Mouse (Mus musculus) testis, postnatal 14 days (tissue): ENCODE measurements around the gene Ankrd40.

Experiments used
- DNase-seq: peaks from one replicate; pipeline ENCODE4 v3.0.0; 2021; ENCODE audit warnings: low spot score

The Ankrd40 gene

GRCm38 (mm10) chr11:94327693-94328643 lies at the start of gene Ankrd40:
Gene Ankrd40, plus strand, starts transcription at chr11:94328001.
- DNase-seq, result peak; percentile 95

DNA sequence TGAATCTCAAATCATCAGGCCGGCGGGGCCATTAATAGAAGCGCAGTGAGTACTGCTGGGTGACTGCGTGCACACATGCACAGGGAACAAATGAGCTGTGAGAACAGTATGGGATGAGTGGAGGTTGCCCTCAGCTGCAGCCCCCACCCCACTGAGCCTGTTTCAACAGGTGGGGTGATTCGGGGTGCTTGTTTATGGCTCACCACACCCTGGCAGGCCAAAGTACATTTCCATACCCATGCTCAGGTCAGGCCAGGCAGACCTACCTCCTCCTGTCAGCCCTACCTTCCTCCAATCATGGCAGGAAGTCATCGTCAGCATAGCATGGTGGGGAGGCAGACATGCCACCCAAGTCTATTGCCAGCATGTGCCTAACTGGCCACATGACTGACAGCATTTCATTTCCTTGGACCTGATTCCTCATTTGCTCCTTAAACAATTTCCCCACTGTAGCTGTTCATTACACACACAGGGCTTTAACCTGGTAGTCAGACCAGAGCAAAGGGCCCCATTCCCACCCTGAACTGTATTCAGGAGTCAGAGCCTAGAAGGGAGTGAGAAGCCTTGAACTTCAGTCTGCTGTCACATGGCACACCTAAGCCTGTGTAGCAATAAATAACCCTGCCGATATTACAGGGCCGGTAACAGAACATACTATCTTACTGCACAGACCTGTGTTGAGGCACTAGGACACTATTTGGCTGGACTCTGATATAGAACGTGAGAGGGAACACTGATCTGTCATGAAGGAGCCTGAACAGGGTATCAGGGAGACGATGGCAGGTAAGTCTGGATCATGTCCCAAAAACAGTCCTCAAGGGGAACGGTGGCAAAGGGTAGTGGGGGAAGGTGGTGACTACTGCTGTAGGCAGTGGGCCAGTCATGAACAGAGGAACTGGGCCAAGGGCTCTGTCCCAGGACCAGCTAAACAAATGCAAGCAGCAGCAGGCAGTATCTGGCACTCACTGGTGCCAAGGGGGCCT lies 46.3 kb upstream of the Ankrd40 start, which contains the start of gene Gm21885:
Gene Gm21885 (plus strand): TSS at position 675 of the 983 bp plus-strand sequence.
- no peak for DNase-seq

DNA sequence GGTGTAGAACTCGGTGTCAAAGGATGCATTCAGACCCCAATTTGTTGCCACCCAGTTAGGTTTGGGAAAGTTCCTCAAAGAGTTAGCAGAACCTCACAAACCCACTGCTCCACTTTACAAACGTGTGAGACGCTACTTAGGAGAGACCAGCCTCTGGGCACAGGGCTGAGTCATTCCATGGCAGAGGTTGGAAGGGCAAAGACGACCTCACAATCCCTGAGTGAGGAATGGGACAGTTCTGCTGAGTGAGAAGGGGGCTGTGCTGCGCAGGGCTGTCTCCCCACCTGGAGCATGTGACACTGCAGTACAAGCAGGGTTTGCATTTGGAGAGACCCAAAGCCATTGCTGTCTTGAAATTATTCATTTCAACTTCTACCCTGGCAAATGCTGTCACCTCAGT lies 45.5 kb upstream of the Ankrd40 start:
- DNase-seq, result no peak

GRCm38 (mm10) chr11:94283536-94284099 lies 44.2 kb upstream of the Ankrd40 start:
- no peak for DNase-seq

DNA sequence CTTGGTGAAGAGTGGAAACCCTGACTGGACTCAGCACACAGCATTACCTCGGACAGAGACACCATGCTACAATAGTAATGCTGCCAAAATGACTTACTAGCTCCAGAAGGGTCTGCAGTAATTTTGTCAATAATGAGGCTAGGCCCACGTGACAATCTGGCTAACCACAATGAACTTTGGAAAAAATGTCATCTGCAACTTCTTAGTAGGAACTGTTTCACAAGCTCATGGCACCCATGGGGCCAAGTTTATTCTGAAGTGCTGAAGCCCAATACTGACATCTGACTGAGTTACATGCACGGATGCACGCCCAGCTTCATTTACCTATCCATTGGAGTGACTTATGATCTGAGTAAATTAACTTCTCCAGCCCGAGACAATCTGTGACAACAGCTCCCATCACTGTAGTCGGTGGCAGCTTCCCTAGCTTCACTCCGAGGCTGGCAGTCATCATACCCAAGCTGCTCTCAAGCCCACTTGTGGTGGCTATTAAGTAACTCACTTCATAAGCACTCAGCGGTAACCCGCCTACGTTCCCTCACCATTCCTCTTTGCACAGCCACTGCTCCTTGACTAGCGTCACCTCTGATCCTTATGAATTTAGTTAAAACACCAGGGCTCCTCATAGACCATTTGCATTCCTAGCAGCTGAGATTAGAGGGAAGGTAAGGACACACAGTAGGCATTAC lies 41.8 kb upstream of the Ankrd40 start:
- no peak for DNase-seq

DNA sequence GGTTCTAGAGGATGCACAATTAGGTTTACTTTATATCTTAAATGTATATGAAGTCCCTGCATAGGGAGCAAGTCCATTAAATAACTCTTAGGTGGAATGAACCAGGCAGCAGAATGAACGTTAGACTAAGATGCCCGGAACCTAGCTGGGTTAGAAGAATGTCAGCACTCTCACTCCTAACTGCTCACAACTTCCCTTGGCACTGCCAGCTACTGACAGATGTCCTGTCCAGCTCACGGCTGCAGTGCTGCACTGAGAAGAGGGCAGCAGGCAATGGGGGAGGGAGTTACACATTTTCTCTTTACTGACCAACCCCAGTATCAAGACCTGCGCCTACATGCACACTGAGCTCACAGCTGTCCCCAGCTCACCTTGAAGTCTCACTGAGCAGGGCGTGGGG lies 40.7 kb upstream of the Ankrd40 start:
- DNase-seq, result no peak

DNA sequence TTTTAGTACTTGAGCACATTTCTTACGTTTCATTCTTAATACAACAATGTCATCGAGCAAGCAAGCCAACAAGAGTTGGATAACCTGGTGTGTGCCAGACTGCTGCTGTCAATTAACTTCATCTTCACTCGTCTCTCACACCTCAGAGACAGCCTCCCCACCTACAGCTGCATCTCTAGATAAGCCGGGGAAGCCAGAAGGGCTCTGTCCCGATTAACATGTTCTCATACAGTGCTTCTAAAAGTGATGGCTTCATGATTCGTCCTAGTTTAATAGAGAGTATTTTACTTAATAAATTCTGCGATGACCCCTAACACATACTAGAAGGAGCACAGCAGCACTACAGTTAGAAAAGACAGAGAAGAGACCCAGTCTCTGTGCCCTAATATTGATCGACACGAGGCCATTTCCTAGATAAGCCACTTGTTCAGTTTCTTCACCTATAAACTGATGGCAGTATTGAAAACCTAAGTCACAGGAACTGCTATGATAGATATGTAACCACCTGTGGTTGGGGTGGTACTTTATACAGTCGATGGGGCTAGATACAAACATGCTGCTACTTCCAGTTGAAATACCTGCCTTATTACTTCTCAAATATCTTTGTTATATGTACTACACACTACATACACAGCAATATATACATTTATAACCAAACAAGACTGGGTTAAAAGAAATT lies 37.6 kb upstream of the Ankrd40 start:
- DNase-seq, result no peak

- DNase-seq, result no peak
Observed at GRCm38 (mm10) chr11:94294996-94295845, 32.6 kb upstream of the Ankrd40 start.

DNA sequence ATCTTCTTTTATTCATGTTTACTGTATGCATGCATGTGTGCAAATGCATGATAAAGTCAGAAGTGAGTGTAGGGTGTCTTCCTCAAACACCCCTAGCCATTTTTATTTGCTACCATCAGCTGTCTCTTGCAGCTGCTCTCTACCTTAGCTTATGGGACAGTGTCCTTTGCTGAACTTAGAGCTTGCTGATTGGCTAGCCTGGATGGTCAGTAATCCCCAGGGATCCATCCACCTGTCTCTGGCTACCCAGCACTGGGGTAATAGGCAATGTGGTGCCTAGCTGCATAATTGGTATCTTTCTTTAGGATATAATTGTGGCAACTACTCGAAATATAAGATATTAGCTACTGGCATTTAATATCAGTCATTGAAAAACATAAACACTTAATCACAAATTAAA lies 15.1 kb upstream of the Ankrd40 start:
- DNase-seq, result no peak

- DNase-seq, result no peak
Observed at GRCm38 (mm10) chr11:94314098-94314652, 13.6 kb upstream of the Ankrd40 start.

GRCm38 (mm10) chr11:94315308-94315707 lies 12.5 kb upstream of the Ankrd40 start:
- DNase-seq, result no peak

- no peak for DNase-seq
Observed at GRCm38 (mm10) chr11:94316528-94316927, 11.3 kb upstream of the Ankrd40 start.

DNA sequence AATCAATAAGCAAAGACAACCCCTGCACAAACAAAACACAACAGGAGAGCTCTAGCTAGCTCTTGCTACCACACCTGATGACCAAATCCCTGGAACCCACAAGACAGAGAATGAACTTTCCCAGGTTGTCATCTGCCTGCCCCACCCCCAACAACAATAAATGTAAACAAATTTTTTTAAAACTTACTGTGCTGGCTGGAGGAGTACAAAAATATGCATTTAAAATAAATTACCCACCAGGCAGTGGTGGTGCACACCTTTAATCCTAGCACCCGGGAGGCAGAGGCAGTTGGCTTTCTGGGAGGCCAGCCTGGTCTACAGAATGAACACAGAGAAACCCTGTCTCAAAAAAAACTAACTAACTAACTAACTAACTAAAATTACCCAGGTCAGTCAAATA lies 10.8 kb upstream of the Ankrd40 start:
- DNase-seq, result no peak

DNA sequence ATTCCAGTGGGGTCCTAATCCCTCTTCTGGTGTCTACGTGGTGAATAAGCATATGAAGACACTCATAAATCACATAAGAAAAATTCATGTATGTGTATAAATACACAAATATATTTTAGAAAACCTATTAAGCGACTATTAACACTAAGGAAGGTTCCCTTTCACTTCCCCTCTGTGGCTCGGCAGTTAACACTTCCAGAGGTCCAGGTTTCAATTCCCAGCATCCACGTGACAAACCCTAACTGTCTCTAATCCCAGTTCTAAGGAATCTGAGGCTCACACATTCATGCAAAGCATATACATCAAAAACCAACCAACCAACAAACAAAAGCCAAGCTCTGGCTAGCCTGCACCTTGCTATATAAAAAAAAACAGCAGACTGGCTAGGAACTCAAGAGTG lies 10.3 kb upstream of the Ankrd40 start:
- no peak for DNase-seq

DNA sequence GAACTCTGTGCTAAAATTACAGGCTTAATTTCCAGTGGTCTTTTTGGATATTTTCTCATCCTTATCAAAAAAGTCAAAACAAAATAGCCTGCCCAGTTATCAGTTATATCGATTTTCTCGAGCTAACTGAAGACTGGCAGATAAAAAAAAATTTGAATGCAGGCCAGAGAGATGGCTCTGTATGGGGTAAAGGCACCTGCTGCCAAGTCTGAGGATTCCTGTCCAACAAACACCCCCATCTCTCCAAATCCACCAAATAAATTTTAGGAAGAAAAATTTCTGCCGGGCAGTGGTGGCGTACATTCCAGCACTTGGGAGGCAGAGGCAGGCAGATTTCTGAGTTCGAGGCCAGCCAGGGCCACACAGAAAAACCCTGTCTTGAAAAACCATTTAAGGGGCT lies 9.7 kb upstream of the Ankrd40 start:
- DNase-seq, result no peak

DNA sequence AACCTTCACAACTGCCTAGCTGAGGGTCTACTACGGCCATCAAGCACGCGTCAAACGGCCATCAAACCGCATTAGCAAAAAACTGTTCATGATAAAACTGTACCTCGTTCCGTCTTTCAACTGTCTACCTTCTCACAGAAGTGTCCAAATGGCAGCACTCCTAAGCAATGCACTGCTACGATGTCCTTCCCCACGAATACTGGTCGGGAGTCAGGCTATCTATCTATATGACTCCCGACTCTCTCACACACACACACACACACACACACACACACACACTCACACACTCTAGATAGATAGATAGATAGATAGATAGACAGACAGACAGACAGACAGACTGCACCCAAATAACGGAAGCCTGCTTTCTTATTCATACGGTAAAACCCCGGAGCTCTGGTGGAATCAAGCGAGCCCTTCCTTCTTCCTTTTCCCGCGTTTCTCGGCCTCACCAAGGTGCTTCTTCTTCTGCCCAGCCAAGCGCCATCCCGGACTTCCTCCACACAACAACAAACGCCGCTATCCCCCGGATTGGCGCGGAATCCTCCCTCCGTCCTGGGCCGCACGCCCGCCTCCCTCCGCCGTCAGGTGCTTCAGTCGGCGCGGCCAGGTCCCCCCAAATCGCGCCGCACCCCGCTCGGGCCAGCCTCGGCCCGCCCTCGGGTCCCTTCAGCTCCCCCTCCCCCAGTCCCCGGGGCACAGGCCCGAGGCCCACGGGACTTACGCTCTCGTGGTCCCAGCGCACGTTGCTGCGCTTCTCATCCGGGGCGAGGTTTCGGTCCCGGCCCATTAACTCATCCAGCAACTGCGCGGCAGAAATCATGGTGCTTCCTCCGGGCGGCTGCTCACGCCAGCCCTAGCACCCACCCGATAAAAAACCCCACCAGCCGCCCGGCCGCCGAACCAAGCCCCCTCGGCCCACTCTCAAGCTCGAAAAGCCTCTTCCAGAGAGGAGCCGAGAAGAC lies 6.6 kb upstream of the Ankrd40 start:
- DNase-seq, result no peak

DNA sequence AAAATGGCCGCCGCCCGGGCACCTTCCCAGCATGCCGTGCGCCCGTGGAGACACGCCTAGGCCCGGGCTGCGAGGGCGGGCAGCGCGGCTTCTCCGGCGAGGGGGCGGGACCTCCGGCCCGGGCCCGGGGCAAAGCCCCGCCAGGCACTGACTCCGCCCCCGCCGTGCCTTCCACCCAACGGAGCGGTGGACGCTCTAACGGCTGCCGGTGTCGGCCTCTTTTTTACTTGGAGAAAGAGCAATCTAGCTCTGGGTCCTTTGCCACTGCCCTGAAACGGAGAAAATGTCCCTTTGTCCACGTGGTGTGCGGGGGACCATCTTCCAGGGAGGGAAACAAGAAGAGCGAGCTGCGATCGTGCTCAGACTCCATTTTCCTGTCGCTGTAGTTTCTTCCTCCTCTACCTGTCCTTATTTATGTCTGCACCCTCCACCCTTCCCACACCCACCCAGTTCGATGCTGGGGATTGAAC lies 5.8 kb upstream of the Ankrd40 start, which contains the start of gene Luc7l3:
Gene Luc7l3 (minus strand): TSS at position 58 of the 470 bp plus-strand sequence.
- peak; percentile 96 for DNase-seq

DNA sequence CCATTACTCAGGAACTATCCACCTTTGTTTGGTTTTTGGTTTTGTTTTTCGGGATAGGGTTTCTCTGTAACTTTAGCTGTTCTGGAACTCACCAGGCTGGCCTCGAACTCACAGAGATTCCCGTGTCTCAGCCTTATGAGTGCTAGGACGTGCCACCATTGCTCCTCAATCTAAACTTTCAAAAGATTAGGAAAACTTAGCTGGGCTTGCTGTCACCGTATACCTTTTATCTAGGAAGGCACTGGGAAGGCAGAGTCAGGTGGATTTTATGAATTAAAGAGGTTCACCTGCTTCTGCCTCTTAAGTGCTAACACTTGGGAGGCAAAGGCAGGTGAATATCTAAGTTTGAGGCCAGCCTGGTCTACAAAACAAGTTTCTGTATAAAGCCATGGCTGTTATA lies 5.2 kb upstream of the Ankrd40 start:
- DNase-seq, result no peak
